Mouse (Mus musculus) bone marrow macrophage, adult 2 months (primary cell): ENCODE measurements around the gene Napsa.

Source experiments
- CTCF ChIP-seq: IDR thresholded peaks from 2 replicates; pipeline ENCODE4 v1.5.1; 2012; ENCODE audit warnings: low read depth, mild to moderate bottlenecking, low read length, moderate library complexity
- POLR2A ChIP-seq: IDR thresholded peaks from 2 replicates; pipeline ENCODE4 v1.6.1; 2012; ENCODE audit warnings: mild to moderate bottlenecking, low read depth, low read length, borderline replicate concordance

DNA sequence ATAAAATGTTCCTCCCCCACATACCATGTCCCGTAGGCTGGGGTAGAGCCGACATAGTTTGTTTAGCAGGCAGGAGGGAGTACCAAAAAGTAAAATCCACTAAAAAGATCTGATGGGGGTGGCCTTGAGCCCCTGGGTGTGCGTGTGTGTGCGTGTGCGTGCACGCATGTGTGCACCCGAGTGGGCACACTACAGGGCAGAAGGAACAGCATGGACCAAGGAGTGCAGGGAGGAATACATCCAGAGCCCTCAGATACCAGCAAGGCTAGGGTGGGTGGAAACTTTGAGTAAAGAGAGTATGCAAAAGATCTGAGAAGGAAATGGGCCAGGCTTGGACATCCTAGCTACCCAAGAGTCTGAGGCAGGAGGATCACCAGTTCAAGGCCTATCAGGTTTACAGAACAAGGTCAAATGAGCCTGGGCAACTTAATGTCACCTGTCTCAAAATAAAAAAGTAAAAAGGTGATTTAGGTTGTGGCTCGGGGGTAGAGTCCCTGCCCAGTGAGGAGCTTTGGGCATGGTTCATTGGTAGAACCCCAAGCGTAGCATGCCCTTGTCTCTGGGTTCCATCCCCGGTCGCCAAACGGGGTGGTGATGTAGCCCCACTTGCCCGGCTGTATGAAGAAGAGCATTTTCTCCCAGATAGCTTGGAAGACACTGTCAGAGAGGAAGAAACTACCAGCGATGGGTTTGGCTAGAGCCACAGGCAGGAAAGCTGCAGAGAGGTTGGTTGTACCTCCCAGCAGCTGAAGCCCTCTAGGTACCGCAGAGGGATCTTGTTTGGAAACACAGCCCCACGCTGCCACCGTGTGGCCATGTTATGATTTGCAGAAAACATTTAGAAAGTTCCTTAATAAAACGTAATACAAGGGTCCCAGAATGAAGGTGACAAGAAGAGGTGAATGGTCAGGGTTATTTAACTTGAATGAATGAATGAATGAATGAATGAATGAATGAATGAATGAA lies 11.5 kb upstream of the Napsa start:
- peak; percentile 43; the same call in 1 of the 2 replicates for TF ChIP-seq CTCF
- TF ChIP-seq POLR2A: no peak
